Mouse (Mus musculus) embryo, embryonic 11.5 days (tissue): ENCODE results near the gene Cetn3.

ENCODE experiments used
- DNase-seq: peaks from one replicate; pipeline ENCODE4 v3.0.0-alpha.2; 2012; ENCODE audit warnings: low read depth, low spot score

The Cetn3 gene

DNA sequence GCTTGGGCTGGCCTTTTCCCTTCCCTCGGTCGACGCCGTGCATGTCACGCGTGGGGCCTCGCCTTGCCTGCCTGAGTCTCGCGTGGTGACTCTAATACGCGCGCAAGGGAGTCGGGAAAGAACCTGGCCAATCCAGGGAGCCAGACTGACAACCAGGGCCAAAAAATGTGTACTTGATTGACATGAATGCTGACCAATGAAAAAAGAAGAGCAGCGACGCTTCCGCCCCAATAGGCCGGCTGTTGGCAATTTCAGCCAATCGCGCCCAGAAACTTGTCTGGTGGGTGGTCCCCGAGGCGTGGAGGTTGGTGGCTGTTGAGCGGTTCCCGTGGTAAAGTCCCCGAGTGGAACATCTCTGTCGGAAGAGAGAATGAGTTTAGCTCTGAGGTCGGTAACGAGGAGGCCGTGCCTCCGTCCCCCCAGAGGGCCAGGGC lies at the start of gene Cetn3:
Gene Cetn3 (plus strand): TSS at position 107 of the 434 bp plus-strand sequence.
- peak; percentile 94 for DNase-seq

DNA sequence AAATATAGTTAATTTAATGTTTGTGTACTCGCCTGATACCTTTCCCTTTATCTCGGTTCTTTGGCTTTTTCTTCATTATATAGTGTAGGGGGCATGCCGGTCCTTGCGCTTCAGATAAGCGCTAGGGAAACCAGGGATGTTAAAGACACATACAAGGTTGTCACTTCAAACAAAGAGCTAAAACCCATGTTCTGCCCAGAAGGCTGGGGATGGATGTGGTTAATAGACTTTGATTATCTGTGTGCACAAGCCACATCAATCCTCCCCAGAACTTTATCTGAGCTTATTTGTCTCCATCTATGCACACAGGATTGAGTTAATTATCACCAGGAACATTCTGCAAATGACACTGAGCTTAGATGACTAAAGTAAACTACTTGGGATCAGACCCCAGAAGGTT lies 46.3 kb upstream of the Cetn3 start:
- DNase-seq: no peak

DNA sequence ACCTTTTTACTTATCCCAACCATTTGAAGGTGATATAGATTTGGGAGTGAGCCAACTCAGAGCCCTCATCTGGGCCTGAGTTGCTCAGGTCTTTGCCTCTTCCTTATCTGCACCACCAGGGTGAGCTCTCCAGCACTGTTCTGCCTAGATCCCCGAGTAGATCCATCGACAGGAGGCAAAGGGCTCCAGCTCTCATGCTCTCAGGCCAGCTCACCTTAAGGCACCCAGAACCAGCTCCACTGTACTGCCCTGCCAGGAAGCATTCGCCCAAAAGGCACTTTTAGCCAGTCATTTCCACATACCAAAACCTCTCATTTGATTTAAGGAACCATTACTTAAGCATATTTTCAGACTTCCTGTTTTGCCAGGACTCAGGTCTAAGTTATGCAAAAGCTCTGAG lies 42.0 kb upstream of the Cetn3 start:
- no peak for DNase-seq

DNA sequence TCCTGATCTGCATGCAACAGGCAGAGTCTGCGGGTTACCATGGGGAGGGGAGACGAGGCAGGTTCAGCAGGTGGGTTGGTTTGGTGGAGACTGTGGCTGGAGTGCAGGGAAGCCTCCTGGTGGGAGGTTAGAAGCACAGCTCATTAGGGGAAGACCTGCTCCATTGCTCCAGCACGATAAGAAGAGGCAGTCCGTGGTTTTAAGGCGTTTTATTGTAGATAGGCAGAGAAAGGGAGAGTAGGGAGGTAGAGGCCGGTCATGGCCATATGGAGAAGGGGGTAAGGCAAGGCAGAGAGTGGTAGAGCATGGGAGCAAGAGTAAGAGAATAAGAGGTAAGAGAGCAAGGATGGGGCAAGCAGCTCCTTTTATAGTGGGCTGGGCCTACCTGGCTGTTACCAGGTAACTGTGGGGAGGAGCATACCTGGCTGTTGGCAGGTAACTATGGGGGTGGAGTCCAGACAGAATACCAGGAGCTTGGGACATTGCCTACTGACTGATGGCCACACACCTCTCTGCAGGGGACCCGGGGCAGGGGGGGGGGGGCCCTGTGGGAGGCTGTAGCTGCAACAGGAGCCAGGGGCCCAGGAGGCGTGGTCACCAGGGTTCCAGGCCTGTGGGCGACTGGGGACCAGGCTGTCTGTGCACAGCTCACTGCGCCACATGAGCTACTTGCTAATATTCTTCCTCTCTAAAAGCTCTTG lies 39.3 kb upstream of the Cetn3 start:
- no peak for DNase-seq

DNA sequence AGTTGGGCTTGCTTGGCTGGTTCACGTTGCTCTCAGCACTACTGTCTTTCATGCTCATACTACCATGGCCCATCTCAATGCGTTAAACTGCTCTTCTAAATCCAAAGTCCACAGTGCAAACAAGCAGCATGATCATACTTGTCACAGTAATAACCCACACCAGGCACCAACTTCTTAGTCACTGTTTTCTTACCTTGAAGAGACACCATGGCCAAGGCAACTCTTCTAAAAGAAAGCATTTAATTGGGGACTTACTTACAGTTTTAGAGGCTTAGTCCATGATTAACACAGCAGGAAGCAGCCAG lies 38.8 kb upstream of the Cetn3 start:
- DNase-seq: no peak

DNA sequence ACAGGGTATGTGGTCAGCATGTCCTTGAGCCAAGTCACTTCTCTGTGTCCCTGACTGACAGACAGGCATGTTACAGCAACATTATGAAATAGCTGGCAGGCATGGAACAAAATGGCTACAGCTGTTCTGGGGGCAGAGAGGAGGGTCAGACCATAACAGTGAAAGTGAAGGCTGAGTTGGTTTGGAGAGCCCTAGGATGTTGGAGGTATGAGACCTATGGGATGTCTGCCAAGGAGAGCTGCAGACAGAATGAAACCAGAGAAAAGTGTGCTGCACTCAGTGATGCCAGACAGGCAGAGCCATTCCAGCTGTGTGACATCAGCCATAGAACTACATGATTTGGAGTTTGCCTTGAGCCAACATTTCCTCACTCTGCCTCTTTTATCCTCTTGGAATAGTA lies 28.0 kb upstream of the Cetn3 start:
- no peak for DNase-seq

DNA sequence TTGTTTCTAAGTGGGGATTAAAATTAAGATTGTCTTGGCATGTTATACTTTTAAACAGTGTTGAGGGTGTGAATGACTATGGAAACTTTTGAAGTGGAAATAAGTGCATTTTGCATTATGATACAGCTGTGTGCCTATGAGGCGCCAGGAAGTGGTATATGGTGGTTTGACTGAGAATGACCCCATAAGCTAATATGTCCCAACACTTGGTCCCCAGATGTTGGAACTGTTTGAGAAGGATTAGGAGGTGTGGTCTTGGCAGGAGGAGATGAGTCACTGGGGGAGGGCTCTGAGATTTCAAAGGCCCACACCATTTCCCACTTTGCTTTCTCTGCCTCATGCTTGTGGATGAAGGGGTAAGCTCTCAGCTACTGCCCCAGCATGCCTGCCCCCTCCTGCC lies 27.6 kb upstream of the Cetn3 start:
- no peak for DNase-seq

DNA sequence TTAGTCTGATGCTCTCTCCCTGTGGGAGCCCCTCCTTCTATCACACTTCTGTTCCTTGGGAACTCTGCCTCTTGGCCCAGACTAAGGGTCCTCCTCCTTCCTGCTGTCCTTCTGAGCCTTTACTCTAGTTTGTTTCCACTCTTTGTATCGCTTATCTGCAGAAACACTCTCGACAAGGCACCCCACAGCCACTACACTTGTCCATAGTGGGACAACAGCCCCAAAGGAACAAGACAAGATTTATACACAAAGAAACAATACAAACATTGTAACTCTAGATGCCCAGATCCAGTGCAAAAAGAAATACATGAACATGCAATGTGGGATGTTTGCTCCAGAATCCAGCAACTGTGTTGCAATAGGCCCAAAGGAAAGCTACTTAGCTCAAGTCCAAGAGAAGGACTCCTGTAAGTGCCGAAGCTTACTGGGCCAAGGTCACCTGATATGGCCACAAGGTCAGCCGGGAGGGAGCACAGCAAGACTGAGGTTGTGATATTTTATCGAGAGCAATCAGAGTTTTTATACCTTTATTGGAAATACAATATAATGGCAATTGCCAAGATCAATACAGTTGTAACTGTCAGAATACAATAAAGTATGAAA lies 25.7 kb upstream of the Cetn3 start:
- DNase-seq: no peak

DNA sequence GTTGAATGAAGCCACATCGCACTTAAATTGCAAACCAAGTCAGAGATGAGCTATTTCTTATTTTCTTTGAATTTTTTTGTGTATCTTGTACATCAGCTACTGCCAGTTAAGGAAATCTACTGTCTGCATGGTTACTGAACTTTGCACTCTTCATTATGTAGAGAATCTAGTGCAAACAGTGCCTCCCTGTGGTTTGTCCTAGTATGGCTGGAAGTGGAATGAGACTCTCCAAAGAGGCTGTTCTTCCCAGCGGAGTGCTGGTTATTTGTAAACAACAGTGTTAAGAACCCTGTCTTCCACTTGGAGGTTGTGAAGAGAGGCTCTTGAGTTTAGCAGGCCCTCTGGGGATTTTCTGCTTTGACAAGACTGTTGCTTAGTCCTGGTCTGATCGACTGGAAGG lies 22.5 kb upstream of the Cetn3 start:
- DNase-seq: no peak

DNA sequence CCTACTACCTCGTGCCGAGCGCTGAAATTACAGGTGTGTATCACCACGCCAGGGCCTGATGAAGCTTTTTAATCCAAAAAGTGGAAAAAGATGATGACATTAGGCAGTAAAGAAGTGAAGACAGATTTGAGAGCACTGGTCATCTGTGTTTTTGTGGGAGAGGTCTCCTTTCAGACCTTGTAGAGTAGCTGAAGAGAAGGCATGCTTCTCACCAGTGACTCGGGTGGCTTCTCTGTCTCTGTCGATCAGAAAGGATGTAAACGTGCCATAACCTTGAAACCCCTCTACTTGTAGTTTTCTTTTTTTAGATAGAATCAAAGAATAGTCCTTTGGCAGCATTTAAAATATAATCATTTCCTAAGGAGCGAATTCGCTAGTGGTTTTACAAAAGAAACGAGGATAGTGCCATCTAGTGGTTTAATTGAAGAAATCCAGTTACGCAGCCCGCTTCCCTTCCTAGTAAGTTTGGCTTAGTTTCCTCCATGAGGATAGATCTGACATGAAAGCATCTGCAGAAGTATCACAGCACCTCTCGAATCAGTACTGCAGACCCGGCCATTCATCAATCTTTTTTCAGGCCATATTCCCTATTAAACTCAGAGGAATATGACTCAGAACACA lies 21.2 kb upstream of the Cetn3 start:
- DNase-seq: peak; percentile 43

DNA sequence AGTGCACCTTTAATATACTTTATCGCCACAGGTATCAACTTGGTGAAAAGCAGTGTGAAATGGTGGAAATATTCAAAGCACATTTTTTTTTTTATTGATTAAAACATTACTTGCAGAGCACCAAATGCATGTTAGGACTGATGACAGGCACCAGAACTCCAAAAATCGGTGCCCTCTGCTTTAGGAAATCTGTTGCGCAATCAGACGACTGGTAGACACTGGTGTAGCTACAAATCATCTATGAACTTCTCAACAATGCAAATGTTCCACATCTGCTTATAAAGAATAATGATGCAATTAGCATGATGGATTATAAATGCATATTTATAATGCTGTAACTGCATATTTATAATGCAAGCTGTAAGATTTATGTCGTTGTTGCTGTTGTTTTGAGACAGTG lies 18.7 kb upstream of the Cetn3 start:
- no peak for DNase-seq

DNA sequence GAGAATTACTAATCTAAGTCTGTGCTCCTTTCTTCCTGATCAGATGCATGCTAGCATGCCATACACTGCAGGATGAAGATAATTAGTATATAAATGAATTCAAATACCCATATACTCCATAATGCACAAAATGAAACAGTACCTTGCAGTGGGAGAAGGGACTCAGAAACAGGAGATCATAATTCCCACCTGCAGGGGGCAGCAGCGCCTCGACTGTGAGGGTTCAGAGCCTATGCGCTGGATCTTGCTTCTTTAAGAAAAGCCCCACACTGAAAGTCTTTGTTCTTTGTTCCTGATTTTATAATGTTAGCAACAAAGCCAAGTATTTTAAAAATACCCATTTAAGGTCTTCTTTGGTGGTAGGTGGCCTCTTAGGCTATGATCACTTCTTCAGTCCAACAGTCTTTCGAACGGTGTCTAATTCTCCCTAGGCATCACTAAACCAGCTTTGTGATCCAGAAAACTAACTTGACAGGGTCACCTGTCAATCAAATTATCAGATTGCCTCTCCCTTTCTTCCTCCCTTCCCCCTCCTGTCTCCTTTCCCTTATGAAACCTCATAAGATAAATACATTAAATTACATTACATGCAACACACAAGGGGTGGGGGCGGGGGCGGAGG lies 15.7 kb upstream of the Cetn3 start:
- no peak for DNase-seq

DNA sequence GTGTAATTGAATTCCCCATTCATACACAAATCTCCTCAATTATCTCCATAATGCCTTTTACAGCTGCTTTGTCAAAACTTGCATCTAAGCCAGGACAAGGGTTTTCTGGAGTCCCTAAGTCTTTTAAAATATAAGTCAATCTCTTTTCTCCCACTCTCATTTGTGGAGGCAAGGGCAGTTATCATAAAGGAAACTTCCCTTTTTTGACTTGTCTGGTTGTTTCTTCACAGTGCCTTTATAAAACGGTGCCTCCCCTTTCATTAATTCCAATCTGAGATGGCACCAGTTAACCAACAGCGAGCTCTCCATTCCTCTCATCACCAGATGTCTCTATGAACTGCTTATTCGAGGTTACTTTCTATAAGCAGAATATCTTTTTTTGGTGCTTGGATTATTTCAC lies 6.7 kb upstream of the Cetn3 start:
- no peak for DNase-seq

DNA sequence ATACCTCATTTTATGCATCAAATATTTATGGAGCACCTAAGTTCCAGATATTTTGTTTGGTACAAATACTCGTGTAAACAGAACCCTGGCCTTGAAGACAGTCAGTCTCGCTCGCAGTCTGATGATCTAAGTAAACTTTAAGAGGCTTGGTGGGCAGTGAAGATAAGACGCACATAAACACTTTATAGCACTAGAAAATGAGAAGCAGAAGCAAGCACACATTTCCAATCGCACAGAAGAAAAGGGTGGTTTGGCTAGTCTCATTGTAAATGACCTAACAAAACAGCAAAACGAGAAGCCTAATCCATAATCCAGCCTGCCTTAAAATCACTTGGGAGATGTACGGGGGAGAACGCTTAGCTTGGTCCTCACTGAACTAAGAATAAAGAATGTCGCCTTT lies 402 bp upstream of the Cetn3 start:
- no peak for DNase-seq

DNA sequence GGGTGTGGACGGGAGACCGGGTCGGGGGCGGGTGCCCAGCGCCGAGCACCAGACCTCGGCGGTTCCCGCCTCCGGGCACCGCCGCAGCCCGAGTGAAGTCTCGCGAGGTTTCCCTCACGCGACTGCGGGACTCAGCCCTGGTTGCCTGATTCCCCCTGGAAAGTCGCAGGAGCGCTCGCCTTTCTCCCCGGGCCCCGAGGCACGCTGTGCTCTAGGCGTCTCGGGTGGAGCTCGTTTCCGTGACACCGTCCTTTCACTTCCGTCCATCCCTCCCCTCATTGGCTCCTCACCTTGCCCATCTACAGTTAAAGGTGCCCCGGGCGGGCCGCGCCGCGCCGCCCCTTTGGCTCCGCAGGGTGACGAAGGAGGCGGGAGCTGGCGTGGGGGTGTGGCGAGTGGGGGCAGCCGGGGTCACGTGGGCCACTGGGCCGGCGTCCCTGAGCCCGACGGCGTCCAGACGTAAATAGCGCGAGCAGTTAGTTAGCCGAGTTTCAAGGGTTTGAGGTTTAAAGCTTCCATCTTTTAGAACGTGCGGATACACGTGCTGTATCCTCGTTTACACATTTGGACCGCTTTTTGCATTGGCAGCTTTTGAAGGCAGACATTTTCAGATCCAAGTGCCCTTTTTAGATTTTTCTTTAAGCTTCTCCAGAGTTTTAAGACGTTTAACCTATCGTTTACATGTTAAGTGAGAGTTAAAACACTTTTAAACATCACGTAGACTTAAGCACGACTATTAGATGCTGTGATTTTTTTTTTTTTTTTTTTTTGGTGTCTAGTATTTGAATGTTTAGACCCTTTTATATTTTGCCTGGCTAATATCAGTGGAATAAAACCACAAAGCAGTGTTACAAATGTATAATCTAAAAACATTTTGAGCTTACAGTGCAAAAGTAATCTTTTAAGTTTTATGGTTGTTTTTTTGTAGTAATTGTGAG lies 797 bp downstream of the Cetn3 start:
- peak; percentile 93 for DNase-seq

DNA sequence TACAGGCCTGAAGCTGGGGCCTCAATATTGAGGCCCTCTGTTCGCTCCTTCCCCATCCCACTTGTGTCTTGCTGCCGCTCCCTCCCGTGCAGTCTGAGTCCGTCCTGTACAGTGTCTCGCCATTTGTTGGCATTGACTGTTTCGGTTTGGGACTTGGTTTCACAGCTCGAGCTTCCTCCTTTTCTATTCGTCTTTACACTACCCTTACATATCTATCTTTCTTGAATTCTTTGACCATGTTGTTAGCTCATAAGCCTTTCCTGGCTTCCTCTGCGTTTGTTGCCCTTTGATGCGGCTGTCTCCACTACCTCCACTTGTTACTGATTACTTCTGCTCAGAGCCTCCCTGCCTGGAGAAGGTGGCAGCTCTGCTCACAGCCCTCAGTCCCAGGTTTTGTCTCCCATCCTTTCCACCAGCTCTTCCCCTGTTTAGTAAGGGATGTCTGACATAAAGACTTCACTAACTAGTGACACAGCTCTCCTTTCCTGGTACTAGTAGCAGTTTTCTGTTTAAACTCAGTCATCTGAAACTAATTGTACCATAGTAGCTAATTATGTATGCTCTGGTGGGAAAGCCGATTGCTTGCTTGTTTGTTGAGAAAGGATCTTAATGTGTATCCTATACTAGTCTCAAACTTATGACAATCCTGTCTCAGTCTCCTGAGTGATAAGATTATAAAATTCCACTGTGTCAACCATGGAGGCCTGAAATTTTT lies 3.0 kb downstream of the Cetn3 start:
- DNase-seq: no peak

DNA sequence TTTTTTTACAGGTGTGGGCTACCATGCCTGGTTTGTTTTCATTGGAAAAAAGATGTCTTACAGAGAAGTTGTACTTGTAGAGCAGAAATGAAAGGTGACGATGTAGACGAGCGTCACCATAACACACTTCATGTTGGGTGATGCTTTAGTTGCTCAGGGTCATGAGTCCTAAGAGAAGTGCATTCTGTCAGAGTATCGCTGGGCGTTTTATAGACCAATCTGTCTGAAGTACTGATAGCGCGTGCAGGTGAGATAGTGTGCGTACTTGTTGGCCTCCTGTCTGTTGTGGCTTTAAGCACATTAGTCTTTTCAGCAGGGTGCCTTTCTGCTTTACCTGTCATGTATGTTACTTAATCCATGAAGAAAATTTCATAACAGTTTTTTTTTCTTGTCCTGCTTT lies 7.3 kb downstream of the Cetn3 start:
- no peak for DNase-seq

DNA sequence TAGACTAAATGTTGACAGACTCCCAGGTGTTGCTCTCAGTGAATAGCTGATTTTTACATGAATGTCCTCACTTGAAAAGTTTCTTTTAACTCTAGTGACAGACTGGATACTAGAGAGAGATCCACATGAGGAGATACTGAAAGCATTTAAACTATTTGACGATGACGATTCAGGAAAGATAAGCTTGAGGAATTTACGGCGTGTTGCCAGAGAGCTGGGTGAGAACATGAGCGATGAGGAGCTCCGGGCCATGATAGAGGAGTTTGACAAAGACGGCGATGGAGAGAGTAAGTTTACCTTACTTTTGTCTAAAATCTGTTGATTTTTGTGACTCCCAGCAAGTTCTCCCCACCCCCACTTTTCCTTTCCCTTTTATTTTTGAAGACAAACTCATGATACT lies 9.0 kb downstream of the Cetn3 start:
- no peak for DNase-seq

DNA sequence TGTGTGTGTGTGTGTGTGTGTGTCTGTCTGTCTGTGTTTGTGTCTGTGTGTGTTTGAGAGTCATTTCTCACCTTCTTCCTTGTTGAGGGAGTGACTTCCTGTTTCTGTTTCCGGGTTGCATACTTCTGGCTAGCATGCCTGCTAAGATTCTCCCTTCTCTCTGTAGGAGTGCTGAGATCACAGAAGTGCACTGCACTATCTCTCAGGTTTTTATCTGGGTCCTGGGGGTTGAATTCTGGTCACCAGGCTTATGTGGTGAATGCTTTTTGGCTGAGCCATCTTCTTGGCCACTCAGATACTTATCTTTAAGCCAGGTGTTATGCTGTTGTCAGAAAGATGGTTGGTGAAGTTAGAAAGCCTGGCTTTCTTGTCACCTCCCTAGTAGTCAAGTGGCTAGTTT lies 11.0 kb downstream of the Cetn3 start:
- no peak for DNase-seq

DNA sequence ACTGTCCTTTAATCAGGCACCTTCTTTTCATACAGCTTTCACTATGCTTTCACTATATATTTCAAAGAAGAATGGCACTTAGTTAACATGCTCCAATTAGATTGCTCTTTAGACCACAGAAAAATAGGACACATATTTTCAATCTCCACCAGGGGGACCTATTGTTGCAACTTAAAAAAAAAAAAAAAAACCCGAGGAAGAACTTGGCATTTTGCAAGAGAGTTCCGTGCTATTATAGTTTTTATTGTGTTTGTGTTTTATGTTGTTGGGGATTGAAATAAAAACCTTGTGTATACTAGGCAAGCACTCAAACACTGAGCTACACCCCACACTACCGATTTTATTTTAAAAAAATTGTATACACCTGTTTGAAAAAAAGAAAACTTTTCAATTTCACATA lies 18.2 kb downstream of the Cetn3 start:
- DNase-seq: no peak

DNA sequence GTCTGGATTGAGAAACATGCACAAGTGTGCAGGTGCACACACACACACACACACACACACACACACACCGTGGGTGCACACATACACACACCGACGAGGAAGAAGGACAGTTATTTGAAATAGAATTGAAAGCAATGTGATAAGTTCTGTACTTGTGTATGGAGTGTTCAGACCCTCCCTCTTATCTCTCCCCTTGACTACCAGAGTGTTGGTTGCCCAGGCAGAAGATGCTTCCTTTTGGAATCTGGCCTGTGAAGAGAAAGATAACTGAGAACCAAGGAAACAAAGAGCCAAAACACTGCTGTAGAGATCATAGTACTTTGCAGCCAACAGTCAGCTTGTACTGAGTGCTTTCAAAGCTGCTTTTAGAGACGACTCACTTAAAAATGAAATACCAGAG lies 20.8 kb downstream of the Cetn3 start:
- no peak for DNase-seq
